Mouse (Mus musculus) kidney, postnatal 4 days (tissue): ENCODE data around the gene Cnnm2.
"Not testable (repeated sequence)": the region's sequence is repeated elsewhere in the genome, so short reads cannot be mapped to it uniquely, and the experiment has no call there.

Experiments
- DNase-seq, 2 experiments: peaks; one replicate each; pipeline ENCODE4 v3.0.0; 2021; ENCODE audit warnings: mixed read lengths in 2 of 2

The Cnnm2 gene

GRCm38 (mm10) chr19:46760375-46761160 is 828 bp upstream of the Cnnm2 start:
- DNase-seq: peak; percentile 94 to 95

GRCm38 (mm10) chr19:46761971-46762290 is 535 bp downstream of the Cnnm2 start:
- DNase-seq: no peak

- peak; percentile 34 to 59 for DNase-seq
These were observed 1.0 kb downstream of the Cnnm2 start for GRCm38 (mm10) chr19:46762291-46762991.

- DNase-seq: no peak
These were observed 1.6 kb downstream of the Cnnm2 start for GRCm38 (mm10) chr19:46762992-46763342.

- DNase-seq: no peak
These were observed 2.0 kb downstream of the Cnnm2 start for GRCm38 (mm10) chr19:46763356-46763755.

GRCm38 (mm10) chr19:46763932-46764762 is 2.8 kb downstream of the Cnnm2 start:
- no peak for DNase-seq

- no peak for DNase-seq
These were observed 3.3 kb downstream of the Cnnm2 start for GRCm38 (mm10) chr19:46764763-46765117.

- DNase-seq: no peak
These were observed 4.7 kb downstream of the Cnnm2 start for GRCm38 (mm10) chr19:46766125-46766524.

- no peak for DNase-seq
These were observed 8.4 kb downstream of the Cnnm2 start for GRCm38 (mm10) chr19:46769759-46770158.

- no peak for DNase-seq
These were observed 10.4 kb downstream of the Cnnm2 start for GRCm38 (mm10) chr19:46771801-46772200.

GRCm38 (mm10) chr19:46776391-46776790 is 15.0 kb downstream of the Cnnm2 start:
- no peak for DNase-seq

GRCm38 (mm10) chr19:46776850-46777249 is 15.5 kb downstream of the Cnnm2 start:
- no peak for DNase-seq

- no peak for DNase-seq
These were observed 16.7 kb downstream of the Cnnm2 start for GRCm38 (mm10) chr19:46777928-46778680.

GRCm38 (mm10) chr19:46779130-46779529 is 17.7 kb downstream of the Cnnm2 start:
- DNase-seq: not testable (repeated sequence)

GRCm38 (mm10) chr19:46784038-46784437 is 22.6 kb downstream of the Cnnm2 start:
- DNase-seq: no peak

GRCm38 (mm10) chr19:46784502-46784901 is 23.1 kb downstream of the Cnnm2 start:
- no peak for DNase-seq

GRCm38 (mm10) chr19:46785633-46786032 is 24.2 kb downstream of the Cnnm2 start:
- no peak for DNase-seq

- DNase-seq: no peak
These were observed 28.4 kb downstream of the Cnnm2 start for GRCm38 (mm10) chr19:46789782-46790181.

- DNase-seq: no peak
These were observed 30.0 kb downstream of the Cnnm2 start for GRCm38 (mm10) chr19:46791360-46791759.

GRCm38 (mm10) chr19:46791921-46792320 is 30.5 kb downstream of the Cnnm2 start:
- no peak for DNase-seq

GRCm38 (mm10) chr19:46792480-46792879 is 31.1 kb downstream of the Cnnm2 start:
- DNase-seq: no peak

GRCm38 (mm10) chr19:46794181-46794580 is 32.8 kb downstream of the Cnnm2 start:
- no peak for DNase-seq
